Mouse (Mus musculus): ENCODE data around the gene Tchhl1. TPM values are rescaled to one million over a fixed set of nuclear protein-coding genes. Genes with fewer than 3 reads are reported as not detected.

Gene Tchhl1
- polyA plus RNA-seq, 1 experiment from 2014 or later: not detected

- H3K9ac ChIP-seq: no peak overlapping the region
- 81% methylated on average over 5 of the region's 5 CpGs for WGBS
- no peaks in the 10 kb centered on the region for H3K27me3 ChIP-seq
- no peaks in the 10 kb centered on the region for H3K36me3 ChIP-seq (replicated peaks)
- ATAC-seq (ENCODE audit: low FRiP score): no peak
- H3K27ac ChIP-seq: no peak overlapping the region
- no peak overlapping the region for H3K4me3 ChIP-seq (replicated peaks)
- no peaks in the 10 kb centered on the region for H3K4me1 ChIP-seq
- H3K4me2 ChIP-seq: no peak overlapping the region
- no peaks in the 10 kb centered on the region for H3K9me3 ChIP-seq
Observed at GRCm38 (mm10) chr3:93506881-93507325, 38.3 kb downstream of the Tchhl1 start.

GRCm38 (mm10) chr3:93509301-93509700 is 40.7 kb downstream of the Tchhl1 start:
- no peaks in the 10 kb centered on the region for H3K36me3 ChIP-seq (replicated peaks)
- H3K4me2 ChIP-seq: no peak overlapping the region
- WGBS: 68% methylated on average over 1 of the region's 1 CpGs
- no peak for ATAC-seq (ENCODE audit: low FRiP score)
- no peaks in the 10 kb centered on the region for H3K9me3 ChIP-seq
- no peak overlapping the region for H3K27ac ChIP-seq
- H3K27me3 ChIP-seq: no peaks in the 10 kb centered on the region
- H3K4me3 ChIP-seq (replicated peaks): no peak overlapping the region
- H3K4me1 ChIP-seq: no peaks in the 10 kb centered on the region
- no peak overlapping the region for H3K9ac ChIP-seq

- Histone ChIP-seq H3K36me3 (replicated peaks) (no peaks in the 10 kb centered on the region), H3K9me3 (no peaks in the 10 kb centered on the region), H3K27me3 (no peaks in the 10 kb centered on the region), H3K4me2 (no peak overlapping the region), H3K4me1 (no peaks in the 10 kb centered on the region), H3K9ac (no peak overlapping the region), H3K27ac (no peak overlapping the region), H3K4me3 (replicated peaks) (no peak overlapping the region)
- ATAC-seq (ENCODE audit: low FRiP score): no peak
- 86% methylated on average over 1 of the region's 1 CpGs for WGBS
Observed at GRCm38 (mm10) chr3:93511036-93511435, 42.5 kb downstream of the Tchhl1 start.

- no peak overlapping the region for H3K4me2 ChIP-seq
- H3K27me3 ChIP-seq: no peaks in the 10 kb centered on the region
- no peaks in the 10 kb centered on the region for H3K4me1 ChIP-seq
- no peak overlapping the region for H3K4me3 ChIP-seq (replicated peaks)
- no peak for ATAC-seq (ENCODE audit: low FRiP score)
- H3K9ac ChIP-seq: no peak overlapping the region
- no peaks in the 10 kb centered on the region for H3K9me3 ChIP-seq
- no peak overlapping the region for H3K27ac ChIP-seq
- WGBS: 90% methylated on average over 1 of the region's 1 CpGs
- H3K36me3 ChIP-seq (replicated peaks): no peaks in the 10 kb centered on the region
Observed at GRCm38 (mm10) chr3:93511801-93512200, 43.2 kb downstream of the Tchhl1 start.

GRCm38 (mm10) chr3:93512386-93513101 is 44.0 kb downstream of the Tchhl1 start:
- Histone ChIP-seq H3K36me3 (replicated peaks) (no peaks in the 10 kb centered on the region), H3K27ac (no peak overlapping the region), H3K9ac (no peak overlapping the region), H3K4me3 (replicated peaks) (no peak overlapping the region), H3K4me2 (no peak overlapping the region), H3K27me3 (no peaks in the 10 kb centered on the region), H3K9me3 (no peaks in the 10 kb centered on the region), H3K4me1 (no peaks in the 10 kb centered on the region)
- 76% methylated on average over 7 of the region's 7 CpGs for WGBS
- no peak for ATAC-seq (ENCODE audit: low FRiP score)

- no peak overlapping the region for H3K4me3 ChIP-seq (replicated peaks)
- no peak overlapping the region for H3K4me2 ChIP-seq
- H3K9ac ChIP-seq: no peak overlapping the region
- no peaks in the 10 kb centered on the region for H3K27me3 ChIP-seq
- H3K9me3 ChIP-seq: no peaks in the 10 kb centered on the region
- no peaks in the 10 kb centered on the region for H3K36me3 ChIP-seq (replicated peaks)
- no peak for ATAC-seq (ENCODE audit: low FRiP score)
- WGBS: 96% methylated on average over 3 of the region's 3 CpGs
- H3K27ac ChIP-seq: no peak overlapping the region
- H3K4me1 ChIP-seq: no peaks in the 10 kb centered on the region
Observed at GRCm38 (mm10) chr3:93514628-93515027, 46.1 kb downstream of the Tchhl1 start.

- H3K4me3 ChIP-seq (replicated peaks): no peak overlapping the region
- no peaks in the 10 kb centered on the region; the same call in 1 of the 2 replicates for H3K4me1 ChIP-seq
- no peak for ATAC-seq (ENCODE audit: low FRiP score)
- 95% methylated on average over 2 of the region's 2 CpGs for WGBS
- no peaks in the 10 kb centered on the region for H3K36me3 ChIP-seq (replicated peaks)
- no peak overlapping the region for H3K9ac ChIP-seq
- no peak overlapping the region for H3K27ac ChIP-seq
- H3K27me3 ChIP-seq: no peaks in the 10 kb centered on the region
- no peaks in the 10 kb centered on the region for H3K9me3 ChIP-seq
- no peak overlapping the region for H3K4me2 ChIP-seq
Observed at GRCm38 (mm10) chr3:93517343-93517742, 48.8 kb downstream of the Tchhl1 start.

- Histone ChIP-seq H3K27ac (no peak overlapping the region), H3K9me3 (no peaks in the 10 kb centered on the region), H3K4me1 (no peaks in the 10 kb centered on the region; the same call in 1 of the 2 replicates), H3K27me3 (no peaks in the 10 kb centered on the region), H3K4me2 (peak overlapping the region; percentile 69), H3K9ac (no peak overlapping the region), H3K4me3 (replicated peaks) (peak overlapping the region; percentile 44), H3K36me3 (replicated peaks) (no peaks in the 10 kb centered on the region)
- peak; percentile 21; the same call in 1 of the 2 replicates for ATAC-seq (ENCODE audit: low FRiP score)
- 55% methylated on average over 5 of the region's 5 CpGs for WGBS
Observed at GRCm38 (mm10) chr3:93519856-93520329, 51.3 kb downstream of the Tchhl1 start.

GRCm38 (mm10) chr3:93520330-93521193 is 52.0 kb downstream of the Tchhl1 start, which contains the start of gene S100a11:
Gene S100a11 (plus strand): TSS chr3:93520488.
- H3K27me3 ChIP-seq: no peaks in the 10 kb centered on the region
- peak; percentile 94 for ATAC-seq (ENCODE audit: low FRiP score)
- no peaks in the 10 kb centered on the region; the same call in 1 of the 2 replicates for H3K4me1 ChIP-seq
- WGBS: 1% methylated on average over 38 of the region's 38 CpGs
- peak within 1 kb of the TSS; percentile 69 for H3K4me2 ChIP-seq
- no peak within 1 kb of the TSS for H3K27ac ChIP-seq
- H3K9ac ChIP-seq: peak within 1 kb of the TSS; percentile 55
- peak within 1 kb of the TSS; percentile 44 for H3K4me3 ChIP-seq (replicated peaks)
- no peaks in the 10 kb centered on the region for H3K36me3 ChIP-seq (replicated peaks)
- H3K9me3 ChIP-seq: no peaks in the 10 kb centered on the region

Small RNAs within 50 kb of the gene (microRNA-seq; reads per million reads assigned to microRNA genes)
- gene Gm22752: not detected

Other genes starting within 250 kb of the Tchhl1 start
- not detected in 2 replicates for gene Flg, start 195.2 kb upstream of the Tchhl1 start, polyA plus RNA-seq (2016; fragmentation: Nextera tagmentation; extraction: Ambion mirVana)
- not detected in 2 replicates for gene Hrnr, start 149.0 kb upstream of the Tchhl1 start, polyA plus RNA-seq (2016; fragmentation: Nextera tagmentation; extraction: Ambion mirVana)
- gene Rptn, start 75.1 kb upstream of the Tchhl1 start, polyA plus RNA-seq (2016; fragmentation: Nextera tagmentation; extraction: Ambion mirVana): not detected in 2 replicates
- gene Tchh, start 26.4 kb upstream of the Tchhl1 start, polyA plus RNA-seq (2016; fragmentation: Nextera tagmentation; extraction: Ambion mirVana): 0.54 and 0.55 TPM in 2 replicates
- 251 and 342 TPM in 2 replicates for gene S100a11, start 51.7 kb downstream of the Tchhl1 start, polyA plus RNA-seq (2016; fragmentation: Nextera tagmentation; extraction: Ambion mirVana)
- gene S100a10, start 86.3 kb downstream of the Tchhl1 start, polyA plus RNA-seq (2016; fragmentation: Nextera tagmentation; extraction: Ambion mirVana): 108 and 148 TPM in 2 replicates
- gene Tdpoz2, start 183.9 kb downstream of the Tchhl1 start, polyA plus RNA-seq (2016; fragmentation: Nextera tagmentation; extraction: Ambion mirVana): not detected in 2 replicates
- not detected in 2 replicates for gene Tdpoz1, start 207.6 kb downstream of the Tchhl1 start, polyA plus RNA-seq (2016; fragmentation: Nextera tagmentation; extraction: Ambion mirVana)
- gene Gm37596, start 224.3 kb downstream of the Tchhl1 start, polyA plus RNA-seq (2016; fragmentation: Nextera tagmentation; extraction: Ambion mirVana): not detected in 2 replicates

Measured in forebrain, embryonic 12.5 days (tissue).